Mouse (Mus musculus) embryonic stem cell, embryonic (primary cell): ENCODE results near the gene Swap70.

Experiments
- CTCF ChIA-PET, 4 experiments: fragments of 300-600 bp in 2 of 4; fragments of 350-600 bp in 2 of 4; sonication (Branson Sonifier 250); formaldehyde crosslinking; loops; one replicate each; lab custom pipeline; 2022; ENCODE audit warnings: inconsistent platforms in 2 of 4; lab: Charles Lee
- POLR2A ChIA-PET, 4 experiments: fragments of 300-600 bp in 2 of 4; fragments of 350-600 bp in 2 of 4; sonication (Branson Sonifier 250); formaldehyde crosslinking; loops; one replicate each; lab custom pipeline; 2022; ENCODE audit warnings: antibody characterized with exemption in 4 of 4, inconsistent platforms in 1 of 4; lab: Charles Lee

The Swap70 gene

GRCm38 (mm10) chr7:110282797-110283196 lies 61.3 kb downstream of the Swap70 start:
- CTCF ChIA-PET = no interaction called here
- POLR2A ChIA-PET = no interaction called here

GRCm38 (mm10) chr7:110283484-110284275 lies 62.2 kb downstream of the Swap70 start:
- CTCF ChIA-PET = no interaction called here
- POLR2A ChIA-PET = interaction anchor here in 1 of 4 experiments (1.3 kb wide), 1 partner anchor 347 kb away, joined by 3 read pairs; no protein-coding TSS in a partner anchor

GRCm38 (mm10) chr7:110285076-110285848 lies 63.8 kb downstream of the Swap70 start:
- ChIA-PET CTCF (interaction anchor here in 2 of 4 experiments (1.3 to 2.6 kb wide), 3 partner anchors 7 to 360 kb away, joined by 3 to 19 read pairs (median 8); no protein-coding TSS in a partner anchor), POLR2A (interaction anchor here in 2 of 4 experiments (0.6 to 2.1 kb wide), 3 partner anchors 121 to 343 kb away, joined by 3 to 8 read pairs (median 3); partner anchors contain the start of gene Adm (in 1 of the 2))

GRCm38 (mm10) chr7:110285849-110286151 lies 64.3 kb downstream of the Swap70 start:
- CTCF ChIA-PET = interaction anchor here (0.5 to 2.6 kb wide), 15 partner anchors 7 to 381 kb away, joined by 3 to 19 read pairs (median 6); partner anchors contain the start of gene Adm (in 1 of the 4)

GRCm38 (mm10) chr7:110286198-110286732 lies 64.8 kb downstream of the Swap70 start:
- ChIA-PET CTCF (interaction anchor here (0.5 to 2.6 kb wide), 40 partner anchors 8 to 919 kb away, joined by 3 to 19 read pairs (median 4); partner anchors contain the start of genes Adm (in 3 of the 4) and Ampd3 (in 1 of the 4)), POLR2A (interaction anchor here in 2 of 4 experiments (0.6 to 2.1 kb wide), 10 partner anchors 43 to 365 kb away, joined by 3 to 8 read pairs (median 4); partner anchors contain the start of gene Adm (in 2 of the 2))

More at GRCm38 (mm10) chr7:110285849-110286151, 64.3 kb downstream of the Swap70 start:
- POLR2A ChIA-PET = interaction anchor here in 2 of 4 experiments (0.6 to 2.1 kb wide), 4 partner anchors 121 to 365 kb away, joined by 3 to 8 read pairs (median 4); partner anchors contain the start of gene Adm (in 1 of the 2)

- POLR2A ChIA-PET = interaction anchor here in 3 of 4 experiments (0.6 to 2.1 kb wide), 14 partner anchors 16 to 557 kb away, joined by 3 to 8 read pairs (median 3); partner anchors contain the start of genes Adm (in 2 of the 3) and Rnf141 (in 1 of the 3)
- CTCF ChIA-PET = interaction anchor here (0.5 to 2.6 kb wide), 44 partner anchors 8 to 919 kb away, joined by 3 to 19 read pairs (median 4); partner anchors contain the start of genes Adm (in 3 of the 4) and Ampd3 (in 1 of the 4)
These were observed 65.4 kb downstream of the Swap70 start for GRCm38 (mm10) chr7:110286838-110287475.

- ChIA-PET POLR2A (interaction anchor here in 3 of 4 experiments (0.6 to 2.1 kb wide), 11 partner anchors 15 to 557 kb away, joined by 3 to 8 read pairs (median 3); partner anchors contain the start of genes Adm (in 2 of the 3) and Rnf141 (in 1 of the 3)), CTCF (interaction anchor here (0.6 to 2.6 kb wide), 22 partner anchors 9 to 513 kb away, joined by 3 to 19 read pairs (median 5); partner anchors contain the start of genes Adm (in 1 of the 4) and Ampd3 (in 1 of the 4))
These were observed 66.1 kb downstream of the Swap70 start for GRCm38 (mm10) chr7:110287476-110288071.

- POLR2A ChIA-PET = interaction anchor here in 2 of 4 experiments (1.0 to 1.8 kb wide), 4 partner anchors 9 to 337 kb away, joined by 3 to 6 read pairs (median 5); no protein-coding TSS in a partner anchor
- CTCF ChIA-PET = interaction anchor here (0.5 to 2.3 kb wide), 7 partner anchors 16 to 357 kb away, joined by 3 to 13 read pairs (median 5); no protein-coding TSS in a partner anchor
These were observed 66.7 kb downstream of the Swap70 start for GRCm38 (mm10) chr7:110288191-110288604.

- CTCF ChIA-PET = interaction anchor here (0.5 to 1.8 kb wide), 6 partner anchors 17 to 341 kb away, joined by 3 to 13 read pairs (median 4); no protein-coding TSS in a partner anchor
- POLR2A ChIA-PET = interaction anchor here in 2 of 4 experiments (0.9 to 1.8 kb wide), 5 partner anchors 9 to 124 kb away, joined by 3 to 6 read pairs (median 4); no protein-coding TSS in a partner anchor
These were observed 67.2 kb downstream of the Swap70 start for GRCm38 (mm10) chr7:110288731-110289191.

GRCm38 (mm10) chr7:110289647-110290046 lies 68.1 kb downstream of the Swap70 start:
- ChIA-PET POLR2A (interaction anchor here (0.5 to 1.8 kb wide), 9 partner anchors 10 to 324 kb away, joined by 3 to 6 read pairs (median 4); no protein-coding TSS in a partner anchor), CTCF (interaction anchor here in 3 of 4 experiments (0.7 to 1.1 kb wide), 3 partner anchors 124 to 356 kb away, joined by 3 read pairs; no protein-coding TSS in a partner anchor)

GRCm38 (mm10) chr7:110296889-110297603 lies 75.5 kb downstream of the Swap70 start:
- POLR2A ChIA-PET = interaction anchor here in 2 of 4 experiments (1.0 to 2.1 kb wide), 8 partner anchors 8 to 331 kb away, joined by 3 to 5 read pairs (median 4); partner anchors contain the start of genes Adm (in 1 of the 2) and Zfp143 (in 1 of the 2)
- CTCF ChIA-PET = interaction anchor here in 2 of 4 experiments (0.6 to 1.3 kb wide), 5 partner anchors 10 to 430 kb away, joined by 3 to 6 read pairs (median 4); no protein-coding TSS in a partner anchor

- ChIA-PET POLR2A (interaction anchor here in 2 of 4 experiments (1.0 to 2.1 kb wide), 8 partner anchors 9 to 330 kb away, joined by 3 to 5 read pairs (median 4); partner anchors contain the start of genes Adm (in 1 of the 2) and Zfp143 (in 1 of the 2)), CTCF (interaction anchor here in 2 of 4 experiments (1.1 to 1.3 kb wide), 4 partner anchors 11 to 430 kb away, joined by 3 to 6 read pairs (median 4); no protein-coding TSS in a partner anchor)
These were observed 76.1 kb downstream of the Swap70 start for GRCm38 (mm10) chr7:110297611-110298010.

GRCm38 (mm10) chr7:110298090-110298489 lies 76.6 kb downstream of the Swap70 start:
- CTCF ChIA-PET = interaction anchor here in 2 of 4 experiments (1.1 to 1.3 kb wide), 3 partner anchors 11 to 429 kb away, joined by 3 to 6 read pairs (median 4); no protein-coding TSS in a partner anchor
- POLR2A ChIA-PET = interaction anchor here in 2 of 4 experiments (1.0 to 2.1 kb wide), 7 partner anchors 10 to 330 kb away, joined by 3 to 5 read pairs (median 4); partner anchors contain the start of genes Adm (in 1 of the 2) and Zfp143 (in 1 of the 2)

- CTCF ChIA-PET = interaction anchor here in 1 of 4 experiments (0.6 to 0.9 kb wide), 2 partner anchors 12 to 417 kb away, joined by 3 read pairs; no protein-coding TSS in a partner anchor
- POLR2A ChIA-PET = interaction anchor here in 2 of 4 experiments (0.6 to 2.1 kb wide), 2 partner anchors 9 to 10 kb away, joined by 5 read pairs; no protein-coding TSS in a partner anchor
These were observed 77.4 kb downstream of the Swap70 start for GRCm38 (mm10) chr7:110298739-110299410.
